Mouse (Mus musculus) lung, postnatal 0 days (tissue): ENCODE measurements around the gene Fndc1.

Experiments
- CTCF ChIP-seq: IDR thresholded peaks from 2 replicates; pipeline ENCODE4 v1.5.1; 2016; ENCODE audit warnings: antibody characterized with exemption, mild to moderate bottlenecking
- EP300 ChIP-seq: IDR thresholded peaks from 2 replicates; pipeline ENCODE4 v1.6.1; 2016; ENCODE audit warnings: antibody characterized with exemption, mild to moderate bottlenecking, control low read depth

DNA sequence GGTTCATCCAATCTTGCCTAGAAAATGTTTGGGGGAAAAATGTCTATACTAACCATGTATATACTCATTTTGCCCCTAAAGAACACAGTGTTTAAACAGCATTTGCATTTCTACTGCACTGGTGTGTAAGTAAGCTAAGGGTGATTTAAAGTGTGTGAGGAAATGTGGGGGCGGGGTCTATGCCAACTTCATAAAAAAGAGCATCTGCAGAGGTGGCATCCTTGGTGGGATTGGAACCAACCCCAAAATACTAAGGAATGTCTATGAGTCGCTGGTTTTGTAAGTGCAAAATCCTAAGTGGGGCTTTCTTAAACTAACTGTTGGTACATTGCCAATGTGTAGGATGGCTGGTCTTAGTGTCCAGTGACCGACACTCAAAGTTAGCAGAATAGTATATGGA, 53.0 kb downstream of the Fndc1 start:
- no peak for TF ChIP-seq CTCF
- no peak for TF ChIP-seq EP300
